Mouse (Mus musculus) erythroblast, embryonic 14.5 days (primary cell): ENCODE results near the gene Sult5a1.

ENCODE experiments used
- GATA1 ChIP-seq: IDR thresholded peaks from 2 replicates; pipeline ENCODE4 v1.6.1; 2012; ENCODE audit warnings: low read length, inconsistent platforms, mixed read lengths
- TAL1 ChIP-seq: IDR thresholded peaks from 3 replicates; pipeline ENCODE4 v1.6.1; 2012; ENCODE audit warnings: low read length, inconsistent platforms, mixed read lengths

DNA sequence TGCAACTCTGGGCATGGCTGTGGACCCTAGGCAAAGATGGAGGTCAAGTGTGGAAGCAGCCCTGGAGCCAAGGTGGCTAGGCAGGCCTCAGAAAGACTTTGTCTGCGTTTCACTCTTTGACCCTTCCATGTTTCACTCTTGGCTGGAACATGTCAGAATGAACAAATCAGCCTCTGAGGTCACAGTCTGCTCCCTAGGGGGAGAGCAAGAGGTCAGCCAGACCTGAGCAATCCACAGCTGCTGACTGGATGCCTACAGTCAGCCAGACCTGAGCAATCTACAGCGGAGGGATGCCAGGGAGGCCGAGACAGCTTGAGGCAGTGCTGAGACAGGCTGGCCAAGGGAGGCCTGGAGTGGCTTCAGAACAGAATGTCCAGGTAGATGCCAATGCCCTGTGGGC, 23.3 kb upstream of the Sult5a1 start:
- no peak for TF ChIP-seq TAL1
- TF ChIP-seq GATA1, result no peak
